Mouse (Mus musculus) kidney, embryonic 14.5 days (tissue): Measurements from ENCODE around the gene Atxn2. TPM values are rescaled to one million over a fixed set of nuclear protein-coding genes. Genes with fewer than 3 reads are reported as not detected.

Experiments used
- ATAC-seq: fragments of 200-750 bp; cut with Nextera tagmentation; 2 replicates; pipeline ENCODE4 v1.8.0; 2017; ENCODE audit warnings: moderate number of reproducible peaks, mild to moderate bottlenecking, moderate TSS enrichment, moderate library complexity; ENCODE audit not compliant: low FRiP score, low TSS enrichment
- H3K27ac ChIP-seq: fragments of 300-500 bp; sonication (generic); 2 replicates; pipeline ENCODE4 v1.5.1; 2014; ENCODE audit warnings: low read depth, mild to moderate bottlenecking, low read length, moderate library complexity, mixed read lengths
- H3K27me3 ChIP-seq: fragments of 300-500 bp; sonication (generic); 2 replicates; pipeline ENCODE4 v1.6.1; 2014; ENCODE audit warnings: mild to moderate bottlenecking, low read length; ENCODE audit not compliant: control insufficient read depth, insufficient read depth
- H3K36me3 ChIP-seq: fragments of 300-500 bp; sonication (generic); 2 replicates; pipeline ENCODE4 v1.6.1; 2014; ENCODE audit warnings: low read length, mixed read lengths; ENCODE audit not compliant: control insufficient read depth, insufficient read depth
- H3K4me1 ChIP-seq: fragments of 300-500 bp; sonication (generic); 2 replicates; pipeline ENCODE4 v1.6.1; 2014; ENCODE audit warnings: low read length, mixed read lengths; ENCODE audit not compliant: control insufficient read depth, insufficient read depth
- H3K4me2 ChIP-seq: fragments of 300-500 bp; sonication (generic); replicated peaks from 2 replicates; pipeline ENCODE4 v1.6.1; 2014; ENCODE audit warnings: low read depth, mild to moderate bottlenecking, low read length
- H3K4me3 ChIP-seq: fragments of 300-500 bp; sonication (generic); 2 replicates; pipeline ENCODE4 v1.5.1; 2014; ENCODE audit warnings: mild to moderate bottlenecking, low read length
- H3K9ac ChIP-seq: fragments of 300-500 bp; sonication (generic); 2 replicates; pipeline ENCODE4 v1.6.1; 2014; ENCODE audit warnings: low read depth, mild to moderate bottlenecking, low read length, moderate library complexity
- H3K9me3 ChIP-seq: fragments of 300-500 bp; sonication (generic); 2 replicates; pipeline ENCODE4 v1.6.1; 2016; ENCODE audit warnings: low read length; ENCODE audit not compliant: control insufficient read depth
- WGBS: fragments of 180-500 bp; shearing (Covaris S2); extraction: QIAGEN DNeasy Blood & Tissue Kit; methylation state at CpG from one replicate; pipeline ENCODE4 v1.1.7; 2014; 5-methylcytosine and 5-hydroxymethylcytosine counted together
- polyA plus RNA-seq: library from polyadenylated mRNA; unstranded; fragments of >200 nt; fragmentation: Nextera tagmentation; extraction: Ambion mirVana; gene quantifications from 2 replicates; pipeline ENCODE4 v1.2.1, GENCODE M21; 2014

Atxn2 gene
- polyA plus RNA-seq, 1 experiment from 2014 or later, result 76.6 TPM

DNA sequence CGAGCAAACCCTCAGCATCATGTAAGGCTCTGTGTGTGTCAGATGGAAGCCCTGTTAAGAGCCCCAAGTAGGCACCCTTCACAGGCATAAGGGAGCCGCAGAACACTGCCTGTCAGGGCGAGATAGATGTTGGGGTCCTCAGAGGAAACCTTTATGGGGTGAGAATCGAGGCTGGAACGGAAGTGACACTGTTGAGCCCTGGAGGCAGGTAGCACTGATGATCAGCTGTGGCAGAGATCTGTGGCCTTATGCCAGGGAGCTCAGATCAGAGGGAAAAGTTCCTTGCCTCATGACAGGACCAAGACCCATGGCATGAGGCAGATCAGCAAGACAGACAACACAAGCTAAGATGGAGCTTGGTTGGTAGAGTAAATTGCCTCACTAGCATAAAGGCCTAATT, 110.0 kb downstream of the Atxn2 start:
- Histone ChIP-seq H3K4me3 (no peak overlapping the region), H3K4me2 (no peak overlapping the region), H3K27ac (no peak overlapping the region), H3K27me3 (no peaks in the 10 kb centered on the region), H3K4me1 (no peaks in the 10 kb centered on the region), H3K36me3 (peaks cover 68% of the 10 kb centered on the region), H3K9ac (no peak overlapping the region), H3K9me3 (no peaks in the 10 kb centered on the region)
- no peak for ATAC-seq
- 89% methylated on average over 5 of the region's 5 CpGs for WGBS

GRCm38 (mm10) chr5:121821552-121821951, 110.4 kb downstream of the Atxn2 start:
- Histone ChIP-seq H3K4me3 (no peak overlapping the region), H3K4me1 (no peaks in the 10 kb centered on the region), H3K27me3 (no peaks in the 10 kb centered on the region), H3K36me3 (peaks cover 67% of the 10 kb centered on the region), H3K27ac (no peak overlapping the region), H3K9me3 (no peaks in the 10 kb centered on the region), H3K4me2 (no peak overlapping the region), H3K9ac (no peak overlapping the region)
- WGBS, result 83% methylated on average over 5 of the region's 5 CpGs
- ATAC-seq, result no peak

DNA sequence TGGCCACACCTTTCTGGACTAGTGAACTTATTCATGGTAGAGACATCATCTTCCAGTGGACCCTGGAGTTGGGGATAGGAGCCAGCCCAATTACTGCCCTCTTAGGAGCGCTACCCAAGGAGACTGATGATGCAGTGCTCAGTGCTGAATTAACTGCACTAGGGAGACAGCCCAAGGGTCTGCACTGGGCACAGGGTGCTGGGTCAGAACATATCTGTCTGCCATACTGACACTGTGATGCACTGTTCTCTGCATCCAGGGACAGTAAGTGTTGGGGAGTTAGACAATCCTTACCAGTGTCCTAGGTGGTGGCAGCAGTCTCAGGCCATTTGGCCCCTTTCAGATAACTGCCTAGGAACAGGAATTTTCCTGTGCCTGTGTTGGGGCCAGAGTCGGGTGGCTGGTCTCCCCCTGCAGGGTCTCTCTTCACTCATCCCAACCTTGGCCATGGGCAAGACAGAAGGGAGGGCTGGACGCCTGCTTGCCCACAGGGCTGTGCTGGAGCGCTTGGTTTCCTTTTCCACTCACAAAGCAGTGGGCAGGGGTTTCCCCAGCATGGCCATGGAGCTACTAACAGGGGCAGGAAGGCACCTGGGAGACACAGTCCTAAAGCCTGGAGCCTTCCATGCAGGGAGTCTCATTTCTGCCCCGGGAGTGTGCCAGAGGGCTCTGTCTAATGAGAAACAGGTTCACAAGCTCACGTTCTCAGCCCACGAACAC, 111.8 kb downstream of the Atxn2 start:
- Histone ChIP-seq H3K4me3 (no peak overlapping the region), H3K27ac (no peak overlapping the region; the same call in 1 of the 2 replicates), H3K4me1 (no peaks in the 10 kb centered on the region), H3K27me3 (no peaks in the 10 kb centered on the region), H3K9ac (no peak overlapping the region), H3K4me2 (no peak overlapping the region), H3K9me3 (no peaks in the 10 kb centered on the region), H3K36me3 (peaks cover 64% of the 10 kb centered on the region)
- ATAC-seq, result no peak
- WGBS, result 69% methylated on average over 7 of the region's 7 CpGs

DNA sequence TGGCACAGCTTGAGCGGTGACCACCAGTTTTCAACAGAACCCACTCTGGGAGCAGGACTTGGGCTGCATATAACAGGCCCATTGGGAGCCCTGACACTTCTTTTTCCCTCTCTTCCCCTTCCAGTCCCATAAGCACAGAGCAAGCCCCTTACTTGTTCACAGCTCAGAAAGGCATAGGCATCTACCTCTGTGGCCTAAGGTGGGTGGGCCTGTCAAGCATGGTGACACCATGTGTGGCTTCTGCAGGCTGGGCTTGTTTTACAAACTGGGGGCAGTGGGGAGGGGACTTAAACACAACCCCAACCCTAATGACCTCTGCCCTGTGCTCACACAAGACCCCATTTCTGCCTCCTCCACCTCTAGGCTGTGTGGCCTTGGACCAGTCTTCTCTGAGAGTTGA, 112.5 kb downstream of the Atxn2 start:
- 100% methylated on average over 1 of the region's 1 CpGs for WGBS
- no peak overlapping the region for H3K4me2 ChIP-seq
- 0 out of 2 replicates have a peak overlapping the region, but pooled peaks have one; percentile 24 for H3K27ac ChIP-seq
- peaks cover 62% of the 10 kb centered on the region for H3K36me3 ChIP-seq
- H3K4me3 ChIP-seq, result no peak overlapping the region
- peak; percentile 41; the same call in 1 of the 2 replicates for ATAC-seq
- peaks cover 4% of the 10 kb centered on the region; the same call in 1 of the 2 replicates for H3K4me1 ChIP-seq
- H3K27me3 ChIP-seq, result no peaks in the 10 kb centered on the region
- no peak overlapping the region for H3K9ac ChIP-seq
- H3K9me3 ChIP-seq, result no peaks in the 10 kb centered on the region

GRCm38 (mm10) chr5:121824121-121824520, 113.0 kb downstream of the Atxn2 start:
- Histone ChIP-seq H3K36me3 (peaks cover 58% of the 10 kb centered on the region), H3K27me3 (no peaks in the 10 kb centered on the region), H3K4me3 (no peak overlapping the region), H3K4me2 (no peak overlapping the region), H3K9ac (no peak overlapping the region), H3K27ac (peak overlapping the region; percentile 56; the same call in 1 of the 2 replicates), H3K9me3 (no peaks in the 10 kb centered on the region), H3K4me1 (peaks cover 9% of the 10 kb centered on the region; the same call in 1 of the 2 replicates)
- ATAC-seq, result no peak
- 44% methylated on average over 4 of the region's 4 CpGs for WGBS

DNA sequence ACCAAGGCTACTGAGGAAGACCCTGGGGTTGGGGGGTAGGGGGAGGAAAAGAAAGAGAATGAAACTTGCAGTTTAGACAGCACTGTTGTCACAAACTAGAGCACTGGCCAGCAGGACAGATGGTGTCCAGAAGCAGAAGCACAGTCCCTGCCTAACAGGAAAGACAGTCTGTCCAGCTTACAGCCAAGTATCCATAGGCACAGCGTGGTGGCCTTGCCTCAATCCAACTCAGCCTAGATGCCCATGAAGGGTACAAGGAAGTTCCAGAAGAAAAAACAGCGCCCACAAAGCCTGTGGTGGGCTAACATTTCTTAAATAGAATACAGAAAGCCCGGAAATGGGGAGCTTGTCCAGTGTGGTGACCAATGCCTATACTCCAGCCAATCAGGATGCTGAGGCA, 114.5 kb downstream of the Atxn2 start:
- WGBS, result 87% methylated on average over 3 of the region's 3 CpGs
- H3K4me2 ChIP-seq, result no peak overlapping the region
- no peak overlapping the region for H3K9ac ChIP-seq
- peaks cover 9% of the 10 kb centered on the region; the same call in 1 of the 2 replicates for H3K4me1 ChIP-seq
- H3K4me3 ChIP-seq, result no peak overlapping the region
- H3K36me3 ChIP-seq, result peaks cover 45% of the 10 kb centered on the region
- no peaks in the 10 kb centered on the region for H3K9me3 ChIP-seq
- ATAC-seq, result no peak
- no peak overlapping the region for H3K27ac ChIP-seq
- H3K27me3 ChIP-seq, result no peaks in the 10 kb centered on the region

DNA sequence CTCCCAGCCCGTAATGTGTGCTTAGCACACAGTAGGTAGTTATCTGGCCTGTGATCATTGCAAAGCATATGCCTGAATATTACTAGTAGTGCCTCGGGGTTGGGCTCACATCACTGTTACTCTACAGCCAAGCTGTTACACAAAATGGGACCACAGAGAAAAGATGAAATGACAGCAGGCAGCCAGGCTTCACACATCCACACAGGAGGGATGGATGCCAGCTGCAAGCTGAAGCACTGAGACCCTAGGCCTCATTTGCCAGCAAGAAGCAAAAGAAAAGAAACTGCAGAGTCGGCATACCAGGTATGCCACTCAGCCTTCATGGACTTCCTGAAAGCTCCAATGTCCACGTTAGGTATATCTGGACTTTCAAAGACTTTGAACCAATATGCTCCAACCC, 116.7 kb downstream of the Atxn2 start:
- Histone ChIP-seq H3K4me2 (no peak overlapping the region), H3K27ac (no peak overlapping the region), H3K27me3 (no peaks in the 10 kb centered on the region), H3K4me1 (peaks cover 12% of the 10 kb centered on the region; the same call in 1 of the 2 replicates), H3K9me3 (no peaks in the 10 kb centered on the region), H3K9ac (no peak overlapping the region), H3K4me3 (no peak overlapping the region), H3K36me3 (peaks cover 31% of the 10 kb centered on the region)
- ATAC-seq, result no peak
- WGBS, result 82% methylated on average over 4 of the region's 4 CpGs

GRCm38 (mm10) chr5:121828491-121829432, 117.6 kb downstream of the Atxn2 start:
- no peaks in the 10 kb centered on the region for H3K27me3 ChIP-seq
- no peaks in the 10 kb centered on the region for H3K9me3 ChIP-seq
- H3K4me3 ChIP-seq, result peak overlapping the region; percentile 41
- peaks cover 27% of the 10 kb centered on the region for H3K36me3 ChIP-seq
- no peak overlapping the region for H3K27ac ChIP-seq
- ATAC-seq, result peak; percentile 25
- peak overlapping the region; percentile 46 for H3K9ac ChIP-seq
- 10% methylated on average over 71 of the region's 82 CpGs for WGBS
- peak overlapping the region; percentile 93 for H3K4me2 ChIP-seq
- H3K4me1 ChIP-seq, result peaks cover 20% of the 10 kb centered on the region
